Mouse (Mus musculus) MEL (cell line): Measurements from ENCODE around the gene Vmp1. TPM values are rescaled to one million over a fixed set of nuclear protein-coding genes. Genes with fewer than 3 reads are reported as not detected.

Source experiments
- DNase-seq: peaks from one replicate; pipeline ENCODE4 v3.0.0; 2011; ENCODE audit warnings: low read depth, low spot score
- H3K27ac ChIP-seq: 2 replicates; pipeline ENCODE4 v1.5.1; 2012; ENCODE audit warnings: low read depth, mild to moderate bottlenecking, control low read depth, low read length, moderate library complexity; ENCODE audit not compliant: control insufficient read depth
- H3K27me3 ChIP-seq, 2 experiments: fragments of 150-350 bp in 1 of 2; sonication (generic) in 1 of 2; 2 replicates each; pipeline ENCODE4 v1.6.1; 2012; ENCODE audit warnings: low read length in 2 of 2, mild to moderate bottlenecking in 2 of 2, improper control_type of control experiment in 1 of 2, moderate library complexity in 1 of 2; ENCODE audit not compliant: insufficient read depth in 2 of 2, control insufficient read depth in 1 of 2
- H3K36me3 ChIP-seq, 2 experiments: 2 replicates each; pipeline ENCODE4 v1.6.1; 2012 to 2014; ENCODE audit warnings: low read length in 2 of 2, improper control_type of control experiment in 1 of 2, inconsistent platforms in 1 of 2, mild to moderate bottlenecking in 1 of 2; ENCODE audit not compliant: insufficient read depth in 2 of 2, control insufficient read depth in 1 of 2
- H3K4me1 ChIP-seq, 2 experiments: fragments of 150-350 bp in 1 of 2; sonication (generic) in 1 of 2; 2 replicates each; pipeline ENCODE4 v1.6.1; 2012; ENCODE audit warnings: low read length in 2 of 2, improper control_type of control experiment in 1 of 2, mild to moderate bottlenecking in 1 of 2; ENCODE audit not compliant: insufficient read depth in 2 of 2, control insufficient read depth in 1 of 2
- H3K4me3 ChIP-seq, 2 experiments: fragments of 150-350 bp in 1 of 2; sonication (generic) in 1 of 2; 2 replicates each; pipeline ENCODE4 v1.5.1; 2012; ENCODE audit warnings: low read depth in 2 of 2, low read length in 2 of 2, mild to moderate bottlenecking in 2 of 2, moderate library complexity in 2 of 2, control low read depth in 1 of 2, improper control_type of control experiment in 1 of 2; ENCODE audit not compliant: control insufficient read depth in 1 of 2, insufficient read depth in 1 of 2
- H3K79me2 ChIP-seq: 2 replicates; pipeline ENCODE4 v1.6.1; 2012; ENCODE audit warnings: mild to moderate bottlenecking, low read length, moderate library complexity; ENCODE audit not compliant: control insufficient read depth, poor library complexity, insufficient read depth
- H3K9ac ChIP-seq: 2 replicates; pipeline ENCODE4 v1.6.1; 2012; ENCODE audit warnings: low read depth, mild to moderate bottlenecking, control low read depth, low read length, moderate library complexity; ENCODE audit not compliant: control insufficient read depth, poor library complexity, severe bottlenecking
- H3K9me3 ChIP-seq: fragments of 150-350 bp; sonication (generic); replicated peaks from 2 replicates; pipeline ENCODE4 v1.6.1; 2012; ENCODE audit warnings: mild to moderate bottlenecking, low read length, improper control_type of control experiment, moderate library complexity; ENCODE audit not compliant: insufficient read depth
- CHD1 ChIP-seq: IDR thresholded peaks from 2 replicates; pipeline ENCODE4 v1.6.1; 2012; ENCODE audit warnings: low read depth, mild to moderate bottlenecking, inconsistent platforms, low read length, improper control_type of control experiment
- CTCF ChIP-seq, 3 experiments: IDR thresholded peaks in 2 of 3; conservative IDR thresholded peaks in 1 of 3; 2 replicates each; pipeline ENCODE4 v1.5.1; 2011 to 2012; ENCODE audit warnings: low read length in 3 of 3, low read depth in 2 of 3, mild to moderate bottlenecking in 2 of 3, improper control_type of control experiment in 1 of 3, inconsistent platforms in 1 of 3, mixed read lengths in 1 of 3, moderate library complexity in 1 of 3; ENCODE audit not compliant: control insufficient read depth in 1 of 3, insufficient read depth in 1 of 3, poor library complexity in 1 of 3, severe bottlenecking in 1 of 3
- E2F4 ChIP-seq: IDR thresholded peaks from 2 replicates; pipeline ENCODE4 v1.6.1; 2011; ENCODE audit warnings: low read depth, low read length, improper control_type of control experiment, borderline replicate concordance
- EP300 ChIP-seq, 2 experiments: IDR thresholded peaks; 2 replicates each; pipeline ENCODE4 v1.6.1; 2011; ENCODE audit warnings: improper control_type of control experiment in 2 of 2, low read length in 2 of 2, low read depth in 1 of 2, mild to moderate bottlenecking in 1 of 2
- GATA1 ChIP-seq: IDR thresholded peaks from 2 replicates; pipeline ENCODE4 v1.6.1; 2011; ENCODE audit warnings: low read depth, low read length, improper control_type of control experiment
- JUND ChIP-seq: IDR thresholded peaks from 2 replicates; pipeline ENCODE4 v1.6.1; 2011; ENCODE audit warnings: low read depth, mild to moderate bottlenecking, improper control_type of control experiment, low read length
- KAT2A ChIP-seq: conservative IDR thresholded peaks from 2 replicates; pipeline ENCODE4 v1.6.1; 2012; ENCODE audit warnings: low read depth, low read length, improper control_type of control experiment, inconsistent platforms
- MXI1 ChIP-seq: IDR thresholded peaks from 2 replicates; pipeline ENCODE4 v1.6.1; 2011; ENCODE audit warnings: mild to moderate bottlenecking, low read depth, low read length, improper control_type of control experiment
- MYC ChIP-seq: IDR thresholded peaks from 2 replicates; pipeline ENCODE4 v1.6.1; 2011; ENCODE audit warnings: low read depth, mild to moderate bottlenecking, low read length, improper control_type of control experiment, moderate library complexity
- POLR2AphosphoS5 ChIP-seq: IDR thresholded peaks from 2 replicates; pipeline ENCODE4 v1.6.1; 2012; ENCODE audit warnings: low read depth, borderline replicate concordance, mild to moderate bottlenecking, inconsistent platforms, low read length, moderate library complexity, mixed read lengths
- SMC3 ChIP-seq: IDR thresholded peaks from 2 replicates; pipeline ENCODE4 v1.6.1; 2011; ENCODE audit warnings: low read depth, low read length, improper control_type of control experiment
- TAL1 ChIP-seq: IDR thresholded peaks from 2 replicates; pipeline ENCODE4 v1.6.1; 2012; ENCODE audit warnings: mild to moderate bottlenecking, inconsistent platforms, low read length, moderate library complexity, mixed read lengths
- TBP ChIP-seq: IDR thresholded peaks from 2 replicates; pipeline ENCODE4 v1.8.0; 2011; ENCODE audit warnings: low read depth, low read length, improper control_type of control experiment
- TCF12 ChIP-seq: IDR thresholded peaks from 2 replicates; pipeline ENCODE4 v1.6.1; 2014; ENCODE audit warnings: low read depth, mild to moderate bottlenecking, inconsistent platforms, low read length, improper control_type of control experiment, moderate library complexity
- UBTF ChIP-seq: IDR thresholded peaks from 2 replicates; pipeline ENCODE4 v1.6.1; 2012; ENCODE audit warnings: low read depth, mild to moderate bottlenecking, inconsistent platforms, low read length, improper control_type of control experiment, moderate library complexity, borderline replicate concordance; ENCODE audit not compliant: insufficient read depth
- polyA plus RNA-seq, 2 experiments: library from polyadenylated mRNA; stranded (reverse) in 1 of 2; unstranded in 1 of 2; fragments of >175 nt in 1 of 2; fragments of >200 nt in 1 of 2; gene quantifications; 2 replicates each; pipeline versions ENCODE4 v1.2.1 to v1.2.4; 2012; ENCODE audit warnings: low replicate concordance in 2 of 2, low read depth in 1 of 2; ENCODE audit not compliant: insufficient read length in 2 of 2, insufficient read depth in 1 of 2, missing spikeins in 1 of 2
- total RNA-seq: library from RNA; depleted of rRNA; stranded (reverse); fragments of 300-350 nt; gene quantifications from 2 replicates; pipeline ENCODE4 v1.2.3, GENCODE M21; 2012

Gene Vmp1
- total and polyA plus RNA-seq, 3 experiments = 61.8 to 94.9 TPM; not detected in 1

GRCm38 (mm10) chr11:86596976-86597375, 86.7 kb downstream of the Vmp1 start:
- no peak for DNase-seq
- H3K27ac ChIP-seq = no peak overlapping the region
- no peaks in the 10 kb centered on the region for H3K27me3 ChIP-seq
- no peak for TF ChIP-seq POLR2AphosphoS5
- no peak for TF ChIP-seq GATA1
- TF ChIP-seq MYC = no peak
- no peak for TF ChIP-seq CTCF (IDR thresholded peaks at IDR 0.05 in 2 of 3, conservative IDR thresholded peaks at IDR 0.05 in 1 of 3; ENCODE audit: control insufficient read depth in 1 of 3, insufficient read depth in 1 of 3, low read depth in 2 of 3, low read length in 3 of 3, poor library complexity in 1 of 3, severe bottlenecking in 1 of 3)
- no peak for TF ChIP-seq KAT2A
- no peak for TF ChIP-seq UBTF
- H3K9ac ChIP-seq = no peak overlapping the region
- H3K4me1 ChIP-seq = peaks cover 19 to 24% of the 10 kb centered on the region in 2 experiments
- peaks cover 3% of the 10 kb centered on the region for H3K79me2 ChIP-seq
- peaks cover 3 to 32% of the 10 kb centered on the region in 2 experiments for H3K36me3 ChIP-seq
- H3K9me3 ChIP-seq = no peaks in the 10 kb centered on the region
- no peak overlapping the region for H3K4me3 ChIP-seq

GRCm38 (mm10) chr11:86596187-86596960, 87.3 kb downstream of the Vmp1 start:
- peaks cover 24 to 29% of the 10 kb centered on the region in 2 experiments for H3K4me1 ChIP-seq
- TF ChIP-seq EP300 (IDR thresholded peaks at IDR 0.05; ENCODE audit: low read depth in 1 of 2, low read length in 2 of 2) (no peak), GATA1 (no peak), TCF12 (no peak), SMC3 (no peak), E2F4 (no peak), JUND (no peak), TAL1 (no peak), TBP (no peak)
- DNase-seq = peak; percentile 40

GRCm38 (mm10) chr11:86595366-86595765, 88.3 kb downstream of the Vmp1 start:
- peaks cover 3% of the 10 kb centered on the region for H3K79me2 ChIP-seq
- H3K9me3 ChIP-seq = no peaks in the 10 kb centered on the region
- H3K9ac ChIP-seq = no peak overlapping the region
- TF ChIP-seq MXI1 (0 out of 2 replicates have a peak, but pooled peaks have one; percentile 11), CHD1 (no peak), EP300 (IDR thresholded peaks at IDR 0.05; ENCODE audit: low read depth in 1 of 2, low read length in 2 of 2) (no peak)
- peaks cover 28 to 29% of the 10 kb centered on the region in 2 experiments for H3K4me1 ChIP-seq
- no peaks in the 10 kb centered on the region for H3K27me3 ChIP-seq
- peaks cover 3 to 44% of the 10 kb centered on the region in 2 experiments; a peak in 3 of 4 replicates for H3K36me3 ChIP-seq
- DNase-seq = peak; percentile 36
- H3K4me3 ChIP-seq = no peak overlapping the region
- no peak overlapping the region for H3K27ac ChIP-seq

More at GRCm38 (mm10) chr11:86596187-86596960, 87.3 kb downstream of the Vmp1 start:
- no peaks in the 10 kb centered on the region for H3K9me3 ChIP-seq
- H3K9ac ChIP-seq = no peak overlapping the region
- H3K27ac ChIP-seq = no peak overlapping the region
- no peak overlapping the region for H3K4me3 ChIP-seq
- H3K27me3 ChIP-seq = no peaks in the 10 kb centered on the region
- H3K79me2 ChIP-seq = peaks cover 3% of the 10 kb centered on the region
- peaks cover 3 to 38% of the 10 kb centered on the region in 2 experiments; a peak in 3 of 4 replicates for H3K36me3 ChIP-seq
